Mouse (Mus musculus) left cerebral cortex, adult 18-20 months (tissue): ENCODE measurements around the gene Nup188. TPM values are rescaled to one million over a fixed set of nuclear protein-coding genes. Genes with fewer than 3 reads are reported as not detected.

ENCODE experiments used
- DNase-seq, 2 experiments: peaks; one replicate each; pipeline ENCODE4 v3.0.0; 2021 to 2022; ENCODE audit warnings: low spot score in 2 of 2, mixed read lengths in 1 of 2
- total RNA-seq, 2 experiments: library from RNA; stranded (reverse); gene quantifications; 2 replicates each; pipeline ENCODE4 v1.2.3; 2021

Nup188 gene
- total RNA-seq, 2 experiments from 2014 or later = 21.3 to 24.1 TPM

- DNase-seq = no peak
Measured at GRCm38 (mm10) chr2:30345971-30346676, 59.9 kb downstream of the Nup188 start.

GRCm38 (mm10) chr2:30349196-30349595 lies 63.0 kb downstream of the Nup188 start:
- no peak for DNase-seq

DNA sequence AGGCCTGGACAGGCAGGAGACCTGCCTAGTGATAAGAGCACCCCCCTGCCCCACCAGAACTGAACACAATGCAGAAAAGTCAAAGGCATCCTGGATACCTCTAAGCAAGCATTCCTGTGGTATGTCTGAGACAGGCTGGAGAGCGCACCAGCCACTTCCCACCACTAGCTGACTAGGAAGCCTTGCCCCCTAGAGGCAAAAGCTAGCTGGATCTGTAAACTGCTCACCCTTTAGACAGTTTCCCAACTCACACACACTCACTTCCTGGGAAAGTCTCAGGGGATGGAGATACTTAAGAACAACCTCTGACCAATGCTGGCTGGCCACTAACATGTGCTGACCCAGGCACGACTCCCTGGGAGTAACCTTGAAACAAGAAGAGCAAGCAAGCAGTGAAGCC lies 65.0 kb downstream of the Nup188 start:
- DNase-seq = no peak

GRCm38 (mm10) chr2:30355861-30356260 lies 69.7 kb downstream of the Nup188 start:
- DNase-seq = no peak

DNA sequence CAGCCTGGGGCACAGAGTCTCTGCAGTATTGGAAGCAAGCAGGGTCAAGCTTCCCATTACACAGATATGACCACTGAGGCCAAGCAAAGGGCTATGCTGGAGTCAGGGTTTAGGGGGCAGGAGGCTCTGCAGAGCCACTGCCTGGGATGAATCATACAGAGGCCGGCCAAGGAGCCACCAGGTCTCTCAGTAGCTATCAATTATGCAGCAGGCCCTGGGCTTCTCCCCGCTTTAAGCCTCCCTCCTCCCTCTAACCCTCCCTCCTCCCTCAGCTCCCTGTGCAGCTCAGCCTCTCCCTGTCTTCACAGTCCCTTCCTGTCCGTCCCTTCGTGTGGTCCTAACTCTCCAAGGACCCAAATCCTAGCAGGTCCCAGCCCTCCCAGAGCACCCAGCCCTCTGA lies 70.1 kb downstream of the Nup188 start:
- DNase-seq = no peak

GRCm38 (mm10) chr2:30356906-30357305 lies 70.7 kb downstream of the Nup188 start:
- DNase-seq = no peak

GRCm38 (mm10) chr2:30357552-30358510 lies 71.6 kb downstream of the Nup188 start:
- peak; percentile 32 to 40 for DNase-seq

- DNase-seq = peak; percentile 79 to 86
Measured at GRCm38 (mm10) chr2:30358533-30359531, 72.6 kb downstream of the Nup188 start, which contains the start of gene Sh3glb2. Gene Sh3glb2, minus strand, starts transcription at chr2:30359337.

GRCm38 (mm10) chr2:30360626-30361025 lies 74.4 kb downstream of the Nup188 start:
- no peak for DNase-seq

DNA sequence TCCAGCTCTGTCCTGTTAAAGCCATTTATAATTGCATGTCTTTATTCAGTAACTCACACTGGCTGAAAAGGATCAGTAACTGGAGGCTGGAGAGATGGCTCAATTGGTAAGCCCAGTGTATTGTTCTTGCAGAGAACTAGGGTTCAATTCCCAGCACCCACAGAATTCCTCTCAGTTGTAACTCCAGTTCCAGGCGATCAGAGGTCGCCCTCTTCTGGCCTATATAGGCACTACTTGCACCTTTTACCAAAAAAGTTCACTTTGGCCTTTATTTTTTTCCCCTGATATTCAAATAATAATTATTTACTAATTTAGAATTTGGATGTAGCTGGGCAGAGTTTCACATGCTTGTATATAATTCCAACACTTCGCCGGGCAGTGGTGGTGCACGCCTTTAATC lies 76.7 kb downstream of the Nup188 start:
- no peak for DNase-seq

DNA sequence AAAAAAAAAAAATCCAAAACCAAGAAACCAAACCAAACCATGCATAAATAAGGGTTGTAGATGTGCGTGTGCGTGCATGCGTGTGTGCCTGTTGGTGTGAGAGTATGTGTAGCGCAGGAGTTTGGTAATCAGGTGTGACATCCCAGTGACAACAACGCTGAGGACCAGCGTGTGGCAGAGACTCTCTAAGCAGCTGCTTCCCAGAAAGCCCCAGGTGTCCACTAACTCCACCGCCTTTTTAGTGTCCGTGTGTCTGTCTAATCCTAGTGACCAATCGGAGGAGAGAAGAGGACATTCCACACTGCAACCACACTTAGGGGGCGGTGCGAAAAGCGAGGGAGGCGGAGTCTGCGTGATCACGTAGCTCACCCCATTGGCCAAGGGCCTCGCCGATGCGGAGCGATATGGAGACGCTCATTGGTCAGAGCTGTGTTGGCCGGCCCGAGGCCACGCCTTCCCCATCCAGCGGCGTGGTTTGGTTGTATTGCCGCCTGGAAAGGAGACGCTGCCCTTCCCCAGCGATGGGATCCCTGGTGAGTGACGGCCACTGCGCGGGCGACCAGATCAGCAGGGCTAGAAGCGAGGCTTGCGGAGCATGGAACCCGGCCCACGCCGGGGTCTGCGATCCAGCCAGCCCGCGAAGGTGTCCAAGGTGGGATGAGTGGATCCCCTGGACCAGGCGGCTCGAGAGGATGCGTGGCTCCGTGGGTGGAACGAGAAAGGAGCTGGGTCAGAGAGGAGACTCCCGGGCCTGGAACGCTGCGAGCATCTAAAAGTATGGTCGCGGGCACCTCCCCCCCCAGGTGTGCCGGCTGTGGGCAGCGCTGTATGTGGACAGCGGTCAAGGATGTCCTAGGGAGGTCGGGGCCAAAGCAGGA lies 77.8 kb downstream of the Nup188 start, which contains the start of gene Miga2:
Gene Miga2, plus strand, starts transcription at position 461 of the 878 bp plus-strand sequence.
- peak; percentile 97 to 99 for DNase-seq

GRCm38 (mm10) chr2:30365281-30366069 lies 79.3 kb downstream of the Nup188 start:
- no peak for DNase-seq

- DNase-seq = no peak
Measured at GRCm38 (mm10) chr2:30366203-30366602, 80.0 kb downstream of the Nup188 start.

GRCm38 (mm10) chr2:30371544-30371943 lies 85.3 kb downstream of the Nup188 start:
- DNase-seq = no peak

DNA sequence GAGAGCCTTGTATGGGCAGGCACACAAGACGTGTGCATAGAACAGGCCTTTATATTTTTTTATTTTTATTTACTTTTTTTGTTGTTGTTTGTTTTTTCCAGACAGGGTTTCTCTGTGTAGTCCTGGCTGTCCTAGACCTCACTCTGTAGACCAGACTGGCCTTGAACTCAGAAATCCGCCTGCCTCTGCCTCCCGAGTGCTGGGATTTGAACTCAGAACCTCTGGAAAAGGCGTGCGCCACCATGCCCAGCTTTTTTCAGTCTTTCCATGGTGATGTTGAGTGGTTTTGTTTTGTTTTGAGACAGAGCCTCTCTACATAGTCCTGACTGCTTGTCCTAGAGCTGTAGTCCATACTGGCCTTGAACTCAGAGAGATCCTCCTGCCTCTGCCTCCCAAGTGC lies 86.5 kb downstream of the Nup188 start:
- no peak for DNase-seq

GRCm38 (mm10) chr2:30375893-30376292 lies 89.7 kb downstream of the Nup188 start:
- no peak for DNase-seq

DNA sequence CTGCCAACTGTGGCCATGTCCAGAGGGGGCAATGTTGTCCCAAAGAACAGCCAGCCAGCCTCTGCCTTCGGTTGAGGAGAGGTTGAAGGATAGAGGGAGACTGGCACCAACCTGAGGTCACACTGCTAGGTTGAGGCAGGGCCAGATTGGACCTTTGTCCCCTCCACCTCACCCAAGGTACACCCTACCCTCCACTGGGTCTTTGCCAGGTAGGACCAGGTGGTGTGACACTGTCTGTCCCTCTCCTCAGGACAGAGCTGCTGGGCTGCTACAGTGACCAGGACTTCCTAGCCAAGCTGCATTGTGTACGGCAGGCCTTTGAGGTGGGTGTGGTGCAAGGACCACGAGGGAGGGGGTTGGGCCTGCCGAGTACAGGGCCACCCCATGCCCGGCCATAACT lies 91.5 kb downstream of the Nup188 start:
- DNase-seq = no peak

- no peak for DNase-seq
Measured at GRCm38 (mm10) chr2:30379307-30379706, 93.1 kb downstream of the Nup188 start.
